Mouse (Mus musculus) midbrain, embryonic 13.5 days (tissue): Measurements from ENCODE around the gene Rs1. TPM values are rescaled to one million over a fixed set of nuclear protein-coding genes. Genes with fewer than 3 reads are reported as not detected.
"Not testable (repeated sequence)": the region's sequence is repeated elsewhere in the genome, so short reads cannot be mapped to it uniquely, and the experiment has no call there.

Experiments
- ATAC-seq: fragments of 200-750 bp; cut with Nextera tagmentation; 2 replicates; pipeline ENCODE4 v1.8.0; 2017; ENCODE audit warnings: mild to moderate bottlenecking, moderate TSS enrichment, moderate library complexity
- H3K27ac ChIP-seq: fragments of 300-500 bp; sonication (generic); 2 replicates; pipeline ENCODE4 v1.5.1; 2015; ENCODE audit warnings: inconsistent platforms, mild to moderate bottlenecking, moderate library complexity
- H3K27me3 ChIP-seq: fragments of 300-500 bp; sonication (generic); 2 replicates; pipeline ENCODE4 v1.6.1; 2015; ENCODE audit warnings: mild to moderate bottlenecking, inconsistent platforms
- H3K36me3 ChIP-seq: fragments of 300-500 bp; sonication (generic); 2 replicates; pipeline ENCODE4 v1.6.1; 2015; ENCODE audit warnings: mild to moderate bottlenecking, inconsistent platforms
- H3K4me1 ChIP-seq: fragments of 300-500 bp; sonication (generic); replicated peaks from 2 replicates; pipeline ENCODE4 v1.6.1; 2015; ENCODE audit warnings: inconsistent platforms
- H3K4me2 ChIP-seq: fragments of 300-500 bp; sonication (generic); replicated peaks from 2 replicates; pipeline ENCODE4 v1.6.1; 2015; ENCODE audit warnings: moderate library complexity, mild to moderate bottlenecking, inconsistent platforms
- H3K4me3 ChIP-seq: fragments of 300-500 bp; sonication (generic); replicated peaks from 2 replicates; pipeline ENCODE4 v1.5.1; 2015; ENCODE audit warnings: mild to moderate bottlenecking, inconsistent platforms
- H3K9ac ChIP-seq: fragments of 300-500 bp; sonication (generic); replicated peaks from 2 replicates; pipeline ENCODE4 v1.6.1; 2015; ENCODE audit warnings: mild to moderate bottlenecking, inconsistent platforms
- H3K9me3 ChIP-seq: fragments of 300-500 bp; sonication (generic); 2 replicates; pipeline ENCODE4 v1.6.1; 2016; ENCODE audit warnings: mild to moderate bottlenecking, inconsistent platforms
- WGBS: fragments of 180-500 bp; shearing (Covaris S2); methylation state at CpG from one replicate; pipeline ENCODE4 v1.1.7; 2015; 5-methylcytosine and 5-hydroxymethylcytosine counted together
- polyA plus RNA-seq: library from polyadenylated mRNA; unstranded; fragments of >200 nt; fragmentation: Nextera tagmentation; extraction: Ambion mirVana; gene quantifications from 2 replicates; pipeline ENCODE4 v1.2.1, GENCODE M21; 2015

The Rs1 gene
- polyA plus RNA-seq, result 0.03 and 0.09 TPM in 2 replicates

DNA sequence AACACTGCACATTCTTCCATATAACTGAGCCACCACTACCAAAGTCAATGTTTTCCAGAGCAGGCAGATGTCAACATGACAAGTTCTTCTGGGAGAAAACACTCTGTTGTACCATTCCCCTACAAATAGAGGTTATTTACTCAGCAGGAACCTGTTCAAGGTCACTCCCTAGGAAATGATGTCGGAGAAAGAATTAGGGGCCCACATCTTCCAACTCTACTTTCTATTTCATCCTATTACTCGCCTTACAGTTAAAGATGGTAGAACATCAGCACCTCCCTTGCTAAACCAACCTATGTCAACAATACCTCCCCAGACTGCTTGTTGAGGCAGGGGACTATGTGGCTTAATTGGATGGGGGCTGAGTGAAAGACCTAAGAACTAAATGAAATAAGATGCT is at the start of gene Rs1:
TSS of gene Rs1 (plus strand) at position 301 of the 400 bp plus-strand sequence.
- no peak for ATAC-seq
- Histone ChIP-seq H3K4me2 (peak within 1 kb of the TSS; percentile 52), H3K4me3 (no peak within 1 kb of the TSS), H3K27ac (no peak within 1 kb of the TSS), H3K27me3 (peaks cover 43% of the 10 kb centered on the region; the same call in 1 of the 2 replicates), H3K9me3 (no peaks in the 10 kb centered on the region), H3K4me1 (no peaks in the 10 kb centered on the region), H3K9ac (no peak within 1 kb of the TSS), H3K36me3 (no peaks in the 10 kb centered on the region)
- WGBS, result 77% methylated on average over 2 of the region's 2 CpGs

DNA sequence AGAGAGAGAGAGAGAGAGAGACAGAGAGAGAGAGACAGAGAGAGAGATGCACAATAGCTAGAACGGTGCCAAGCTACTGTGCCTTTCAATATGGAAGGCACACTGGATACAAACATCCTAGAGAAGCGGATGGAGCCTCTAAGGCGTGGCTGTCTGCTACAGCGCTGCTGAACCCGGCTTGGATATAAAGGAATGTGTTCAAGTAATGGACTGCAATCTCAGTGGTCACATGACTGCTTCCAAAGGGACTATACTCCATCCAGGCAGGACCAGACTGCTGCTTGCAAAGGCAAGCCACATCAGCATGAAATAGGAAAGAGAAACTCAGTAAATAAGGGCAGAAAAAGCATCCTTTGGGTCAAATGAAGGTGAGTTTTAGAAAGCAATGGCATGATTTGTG is 32.2 kb upstream of the Rs1 start, which contains the start of gene Ppef1:
TSS of gene Ppef1 (minus strand) at position 116 of the 400 bp plus-strand sequence.
- no peak for ATAC-seq
- Histone ChIP-seq H3K9me3 (no peaks in the 10 kb centered on the region), H3K27ac (no peak within 1 kb of the TSS), H3K4me3 (no peak within 1 kb of the TSS), H3K27me3 (peaks cover 21% of the 10 kb centered on the region; the same call in 1 of the 2 replicates), H3K4me1 (no peaks in the 10 kb centered on the region), H3K36me3 (no peaks in the 10 kb centered on the region), H3K4me2 (no peak within 1 kb of the TSS), H3K9ac (no peak within 1 kb of the TSS)
- WGBS, result 79% methylated on average over 5 of the region's 5 CpGs

DNA sequence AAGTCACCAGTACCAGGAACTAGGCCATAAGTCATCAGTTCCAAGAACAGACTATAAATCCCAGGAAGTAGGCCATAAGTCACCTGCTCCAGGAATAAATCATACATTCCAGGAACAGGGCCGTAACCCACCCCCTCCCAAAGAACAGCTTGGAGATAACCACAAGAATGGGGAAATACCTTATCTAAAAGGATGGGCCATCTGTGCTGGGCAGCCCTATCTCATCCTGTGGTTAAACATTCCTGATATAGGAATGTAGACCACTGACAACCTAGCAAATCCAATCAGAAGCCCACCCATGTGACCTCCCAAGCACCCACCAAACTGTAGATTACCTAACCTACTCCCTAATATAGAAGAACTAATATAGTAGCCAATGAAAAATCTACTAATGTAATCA is 22.4 kb upstream of the Rs1 start:
- WGBS, result 87% methylated on average over 1 of the region's 1 CpGs
- no peak overlapping the region for H3K4me3 ChIP-seq
- peaks cover 3% of the 10 kb centered on the region; the same call in 1 of the 2 replicates for H3K27me3 ChIP-seq
- H3K4me2 ChIP-seq, result no peak overlapping the region
- no peak overlapping the region for H3K27ac ChIP-seq
- H3K4me1 ChIP-seq, result no peaks in the 10 kb centered on the region
- no peaks in the 10 kb centered on the region for H3K36me3 ChIP-seq
- no peaks in the 10 kb centered on the region for H3K9me3 ChIP-seq
- no peak overlapping the region for H3K9ac ChIP-seq
- no peak for ATAC-seq

DNA sequence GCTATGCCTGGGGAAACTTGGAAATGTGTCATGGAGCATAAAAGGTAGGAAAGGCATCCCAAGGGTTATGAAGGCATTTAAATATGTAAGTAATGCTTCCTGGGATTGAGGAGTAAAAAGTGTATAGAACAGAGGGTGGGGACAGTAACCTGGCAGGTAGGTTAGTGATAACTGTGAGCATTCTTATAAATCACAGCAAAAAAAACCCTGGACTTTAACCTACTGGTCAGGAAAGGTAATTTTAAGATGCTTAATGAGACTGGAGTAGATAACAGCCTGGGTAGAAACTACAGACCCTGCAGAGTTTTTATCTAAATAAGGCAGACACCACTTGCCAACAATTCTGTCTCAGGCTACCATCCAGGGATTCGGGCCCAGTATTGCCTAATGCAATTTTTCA is 19.2 kb upstream of the Rs1 start:
- Histone ChIP-seq H3K27me3 (peaks cover 7% of the 10 kb centered on the region; the same call in 1 of the 2 replicates), H3K9me3 (no peaks in the 10 kb centered on the region), H3K4me2 (no peak overlapping the region), H3K27ac (no peak overlapping the region), H3K36me3 (no peaks in the 10 kb centered on the region), H3K4me3 (no peak overlapping the region), H3K4me1 (no peaks in the 10 kb centered on the region), H3K9ac (no peak overlapping the region)
- ATAC-seq, result no peak
- WGBS, result 90% methylated on average over 1 of the region's 1 CpGs

DNA sequence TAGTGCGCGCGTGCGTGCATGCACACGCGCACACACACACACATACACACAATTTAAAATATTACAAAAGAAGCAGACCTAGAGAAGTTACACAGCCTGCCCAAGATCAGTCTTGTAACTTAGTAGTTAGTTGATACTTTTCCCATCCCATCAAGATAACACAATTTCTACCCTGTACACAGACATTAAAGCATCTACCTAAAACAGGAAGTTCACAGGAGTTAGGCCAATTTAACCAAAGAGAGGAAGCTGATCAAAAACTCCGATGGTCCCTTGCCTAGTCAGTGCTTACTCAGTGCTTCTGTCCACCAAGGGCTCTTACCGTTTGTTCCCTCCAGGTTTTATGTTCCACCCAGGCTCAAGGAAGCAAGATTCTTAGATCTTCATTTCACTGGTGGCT is 17.0 kb upstream of the Rs1 start:
- WGBS, result 96% methylated on average over 8 of the region's 8 CpGs
- Histone ChIP-seq H3K27ac (no peak overlapping the region), H3K9me3 (no peaks in the 10 kb centered on the region), H3K36me3 (no peaks in the 10 kb centered on the region), H3K27me3 (peaks cover 12% of the 10 kb centered on the region; the same call in 1 of the 2 replicates), H3K4me3 (no peak overlapping the region), H3K4me1 (no peaks in the 10 kb centered on the region), H3K9ac (no peak overlapping the region), H3K4me2 (no peak overlapping the region)
- ATAC-seq, result no peak

DNA sequence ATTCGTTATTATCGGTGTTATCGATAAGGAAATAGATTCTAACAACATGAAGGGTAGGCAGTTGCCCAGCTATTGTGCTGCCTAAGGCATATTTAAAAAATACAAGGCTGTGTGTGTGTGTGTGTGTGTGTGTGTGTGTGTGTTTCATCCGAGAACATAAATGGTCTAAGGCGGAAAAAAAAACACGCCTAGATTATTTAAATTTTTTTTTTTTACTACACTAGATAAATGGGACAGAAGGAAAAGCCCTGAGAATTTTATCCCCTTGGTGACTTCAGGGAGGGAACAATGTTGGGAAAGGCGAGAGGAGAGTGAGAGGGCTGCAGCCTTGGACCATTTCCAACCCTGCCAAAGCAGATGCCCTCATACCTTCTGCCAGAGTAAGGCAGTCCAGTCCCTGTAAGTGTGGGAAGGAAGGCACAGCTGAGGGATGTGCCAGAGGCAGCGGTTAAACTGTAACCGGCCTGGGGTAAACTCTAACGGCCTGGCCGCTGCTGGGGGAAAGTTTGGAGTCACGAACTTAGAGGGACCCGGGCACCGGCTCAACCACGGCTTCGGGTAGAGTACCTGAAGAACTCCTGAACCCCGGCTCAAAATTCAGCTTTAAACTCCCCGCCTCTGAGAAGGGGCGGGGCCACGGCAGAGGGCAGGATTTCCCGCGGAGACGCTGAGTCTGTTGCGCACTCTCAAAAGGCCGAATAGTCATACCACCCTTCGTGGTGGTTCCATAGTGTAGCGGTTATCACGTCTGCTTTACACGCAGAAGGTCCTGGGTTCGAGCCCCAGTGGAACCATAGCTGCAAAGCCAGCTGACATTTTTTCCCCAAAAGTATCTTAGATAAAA is 2.2 kb upstream of the Rs1 start:
- Histone ChIP-seq H3K4me3 (peak overlapping the region; percentile 46), H3K9me3 (no peaks in the 10 kb centered on the region), H3K27ac (no peak overlapping the region), H3K9ac (no peak overlapping the region), H3K27me3 (peaks cover 38% of the 10 kb centered on the region; the same call in 1 of the 2 replicates), H3K4me2 (peak overlapping the region; percentile 52), H3K36me3 (no peaks in the 10 kb centered on the region), H3K4me1 (no peaks in the 10 kb centered on the region)
- 30% methylated on average over 30 of the region's 30 CpGs for WGBS
- peak; percentile 98 for ATAC-seq

DNA sequence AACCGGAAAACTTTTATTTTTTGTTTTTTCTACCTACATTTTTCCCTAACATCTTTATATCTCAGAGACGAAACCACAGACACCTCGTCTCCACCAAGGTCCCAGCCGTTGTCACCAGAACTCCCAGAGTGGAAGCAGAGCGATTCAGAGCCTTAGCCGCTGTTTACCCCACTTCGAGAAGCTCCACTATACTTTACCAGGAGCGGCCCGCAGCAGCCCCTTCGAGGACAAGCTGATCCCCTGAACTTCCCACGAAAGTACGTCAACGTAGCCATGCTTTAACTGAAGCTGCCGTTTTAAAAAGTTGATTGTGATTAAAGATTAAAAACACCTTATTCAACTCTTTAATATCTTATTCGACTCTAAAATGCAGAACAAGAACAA is 1.6 kb upstream of the Rs1 start:
- 29% methylated on average over 15 of the region's 15 CpGs for WGBS
- H3K27me3 ChIP-seq, result peaks cover 38% of the 10 kb centered on the region; the same call in 1 of the 2 replicates

DNA sequence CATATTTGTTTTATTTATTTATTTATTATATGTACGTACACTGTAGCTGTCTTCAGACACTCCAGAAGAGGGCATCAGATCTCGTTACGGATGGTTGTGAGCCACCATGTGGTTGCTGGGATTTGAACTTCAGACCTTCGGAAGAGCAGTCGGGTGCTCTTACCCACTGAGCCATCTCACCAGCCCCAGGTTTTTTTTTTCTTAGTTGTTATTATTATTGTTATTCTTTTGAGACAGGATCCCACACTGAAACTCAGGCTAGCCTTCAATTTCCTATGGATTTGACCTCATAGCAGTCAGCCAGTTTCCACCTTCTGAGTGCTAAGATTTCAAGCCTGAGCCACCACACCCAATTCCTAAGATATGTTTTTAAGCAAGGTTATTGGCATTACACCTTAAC is 1.8 kb downstream of the Rs1 start:
- H3K27me3 ChIP-seq, result peaks cover 36% of the 10 kb centered on the region; the same call in 1 of the 2 replicates
- not testable (repeated sequence) for H3K4me2 ChIP-seq, H3K4me1 ChIP-seq, H3K4me3 ChIP-seq, H3K36me3 ChIP-seq, H3K9me3 ChIP-seq, H3K27ac ChIP-seq, ATAC-seq, H3K9ac ChIP-seq
- WGBS, result 87% methylated on average over 5 of the region's 5 CpGs

More for the DNA sequence above, 1.6 kb upstream of the Rs1 start:
- peak overlapping the region; percentile 52 for H3K4me2 ChIP-seq
- peak overlapping the region; percentile 46 for H3K4me3 ChIP-seq
- H3K9me3 ChIP-seq, result no peaks in the 10 kb centered on the region
- no peaks in the 10 kb centered on the region for H3K36me3 ChIP-seq
- H3K27ac ChIP-seq, result no peak overlapping the region
- no peaks in the 10 kb centered on the region for H3K4me1 ChIP-seq
- peak; percentile 91 for ATAC-seq
- no peak overlapping the region for H3K9ac ChIP-seq

DNA sequence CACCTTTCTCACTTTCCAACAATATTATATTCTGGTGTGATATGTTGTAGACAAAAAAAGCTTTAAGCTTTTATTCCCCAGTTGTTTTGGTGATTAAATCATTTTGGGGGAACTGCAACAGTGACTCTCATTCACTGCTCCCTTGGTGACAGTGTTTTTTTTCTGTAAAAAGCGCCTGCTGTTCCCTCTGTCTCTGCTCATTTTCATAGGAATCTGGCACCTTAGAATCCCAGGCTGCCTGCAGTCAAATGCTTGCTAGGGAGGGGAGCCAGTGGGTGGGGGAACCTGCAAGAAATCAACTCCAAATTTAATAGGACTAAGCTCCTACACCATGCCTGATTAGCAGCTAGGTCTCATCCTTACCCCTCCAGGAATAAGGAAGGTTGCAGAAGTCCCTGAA is 5.2 kb downstream of the Rs1 start:
- H3K27me3 ChIP-seq, result peaks cover 25% of the 10 kb centered on the region
- no peak overlapping the region for H3K4me3 ChIP-seq
- no peaks in the 10 kb centered on the region for H3K9me3 ChIP-seq
- no peak overlapping the region for H3K27ac ChIP-seq
- no peak for ATAC-seq
- WGBS, result 35% methylated on average over 1 of the region's 1 CpGs
- H3K36me3 ChIP-seq, result no peaks in the 10 kb centered on the region
- H3K4me1 ChIP-seq, result no peaks in the 10 kb centered on the region
- no peak overlapping the region for H3K9ac ChIP-seq
- no peak overlapping the region for H3K4me2 ChIP-seq

DNA sequence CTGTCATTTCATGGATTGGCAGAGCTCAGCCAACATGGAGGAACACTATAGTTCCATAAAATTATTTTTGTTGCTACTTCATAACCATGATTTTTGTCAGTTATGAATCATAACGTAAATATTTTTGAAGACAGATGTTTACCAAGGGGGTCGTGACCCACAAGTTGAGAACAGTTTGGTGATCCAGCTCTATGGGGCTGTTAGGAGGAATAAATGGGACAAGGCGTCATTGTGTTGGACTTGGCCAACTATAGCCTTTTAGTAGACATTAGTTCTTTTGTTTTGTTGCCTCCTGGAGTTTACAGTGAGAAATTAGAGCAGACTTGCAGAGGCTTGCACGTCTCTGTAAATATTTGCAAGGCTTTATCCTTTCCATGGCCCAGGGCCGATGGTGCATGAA is 14.5 kb downstream of the Rs1 start:
- no peaks in the 10 kb centered on the region for H3K36me3 ChIP-seq
- ATAC-seq, result no peak
- no peak overlapping the region for H3K27ac ChIP-seq
- 80% methylated on average over 5 of the region's 5 CpGs for WGBS
- no peak overlapping the region for H3K4me3 ChIP-seq
- H3K27me3 ChIP-seq, result peaks cover 23% of the 10 kb centered on the region
- H3K9me3 ChIP-seq, result no peaks in the 10 kb centered on the region
- no peak overlapping the region for H3K9ac ChIP-seq
- H3K4me1 ChIP-seq, result no peaks in the 10 kb centered on the region
- H3K4me2 ChIP-seq, result no peak overlapping the region

DNA sequence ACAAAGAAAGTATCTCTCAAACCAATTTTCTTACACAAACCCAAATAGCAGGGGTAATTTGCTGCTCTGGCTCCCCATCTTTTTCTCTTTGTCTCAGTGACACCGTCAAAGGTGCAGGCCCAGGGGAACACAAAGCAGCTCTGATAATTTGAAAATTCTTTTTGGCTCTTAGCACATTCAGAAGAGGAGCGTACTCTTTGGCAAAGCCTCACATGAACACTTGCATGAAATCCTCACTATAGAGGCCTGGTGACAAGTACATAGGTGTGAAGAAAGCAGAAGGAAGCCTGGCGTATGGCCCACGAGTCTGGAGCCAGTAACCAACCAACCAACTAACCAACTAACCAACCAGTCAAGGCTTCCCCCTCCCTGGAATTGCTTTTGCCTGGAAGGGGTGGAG is 27.1 kb downstream of the Rs1 start:
- 77% methylated on average over 4 of the region's 4 CpGs for WGBS
- peaks cover 23% of the 10 kb centered on the region for H3K27me3 ChIP-seq
- no peak for ATAC-seq

DNA sequence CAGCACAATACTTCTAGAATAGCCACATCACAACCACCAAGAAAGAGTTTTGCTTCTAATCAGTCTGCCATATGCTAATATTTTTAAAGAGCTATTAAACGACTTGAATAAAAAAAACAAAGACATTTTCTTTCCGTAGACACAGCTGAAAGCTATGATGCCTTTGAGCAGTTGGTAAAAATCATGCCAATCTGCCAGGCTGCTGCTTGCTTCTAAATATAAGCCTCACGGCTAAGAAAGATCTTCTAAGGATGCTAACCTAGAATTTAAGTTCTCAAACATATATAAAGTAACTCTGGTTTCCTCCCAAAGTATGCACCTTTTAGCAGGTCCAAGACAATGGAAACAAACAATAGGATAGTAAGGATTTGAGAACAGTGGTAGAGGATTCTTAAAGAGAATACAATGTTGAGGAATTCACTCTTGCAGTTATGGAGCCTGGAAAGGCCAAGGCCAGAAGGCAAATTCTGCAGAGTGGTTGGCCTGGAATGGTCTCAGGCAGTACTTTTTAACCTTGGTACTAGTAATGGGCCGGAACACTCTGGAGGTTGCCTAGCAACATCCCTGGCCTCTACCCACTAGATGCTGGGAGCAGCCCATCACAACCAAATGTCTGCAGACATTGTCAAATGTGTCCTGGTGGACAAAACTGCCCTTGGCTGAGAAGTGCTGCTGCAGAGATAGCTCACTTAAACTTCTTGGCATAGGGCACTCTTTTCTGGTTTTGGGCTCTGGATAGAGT is 36.8 kb downstream of the Rs1 start:
- 85% methylated on average over 4 of the region's 4 CpGs for WGBS
- no peaks in the 10 kb centered on the region for H3K36me3 ChIP-seq
- H3K4me1 ChIP-seq, result no peaks in the 10 kb centered on the region
- H3K9ac ChIP-seq, result no peak overlapping the region
- H3K27me3 ChIP-seq, result peaks cover 61% of the 10 kb centered on the region
- H3K4me3 ChIP-seq, result no peak overlapping the region
- H3K9me3 ChIP-seq, result no peaks in the 10 kb centered on the region
- no peak overlapping the region for H3K4me2 ChIP-seq
- H3K27ac ChIP-seq, result no peak overlapping the region
- no peak for ATAC-seq

More for the DNA sequence above, 27.1 kb downstream of the Rs1 start:
- no peaks in the 10 kb centered on the region for H3K9me3 ChIP-seq
- no peak overlapping the region for H3K4me3 ChIP-seq
- H3K4me1 ChIP-seq, result no peaks in the 10 kb centered on the region
- no peaks in the 10 kb centered on the region for H3K36me3 ChIP-seq
- H3K4me2 ChIP-seq, result no peak overlapping the region
- no peak overlapping the region for H3K27ac ChIP-seq
- no peak overlapping the region for H3K9ac ChIP-seq
